Mouse (Mus musculus) layer of hippocampus, adult 9-10 months (tissue): ENCODE measurements around the gene Hist2h2ab.
"Not testable (repeated sequence)": the region's sequence is repeated elsewhere in the genome, so short reads cannot be mapped to it uniquely, and the experiment has no call there.

Source experiments
- DNase-seq: peaks from one replicate; pipeline ENCODE4 v3.0.0; 2022; ENCODE audit warnings: low spot score

The Hist2h2ab gene

DNA sequence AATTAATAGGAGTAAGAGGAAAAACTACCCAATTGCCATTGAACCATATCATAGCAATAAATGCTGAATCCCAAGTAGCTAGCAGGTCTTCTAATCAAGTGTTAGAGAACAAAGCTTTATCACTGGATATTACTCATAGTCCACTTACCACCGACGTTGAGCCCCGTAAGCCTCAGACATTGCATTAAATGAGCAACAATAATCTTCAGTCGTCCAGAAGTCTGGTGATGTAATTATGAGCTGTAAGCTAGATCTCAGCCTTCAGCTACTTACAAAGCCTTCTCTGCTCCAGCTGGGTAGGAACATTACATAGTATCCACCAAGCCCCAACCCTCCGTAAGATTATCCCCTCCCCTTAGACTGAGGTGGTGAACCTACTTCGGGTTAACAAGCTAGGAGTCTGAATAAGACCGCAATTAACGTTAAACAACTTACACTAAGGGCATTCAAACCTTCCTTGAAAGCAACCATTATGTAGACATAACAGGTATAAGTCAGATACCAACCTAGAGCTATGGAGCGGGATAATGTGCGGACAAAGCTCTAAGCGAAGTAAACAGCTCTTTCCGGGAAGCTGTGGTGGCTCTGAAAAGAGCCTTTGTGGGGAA lies 18.3 kb downstream of the Hist2h2ab start:
- DNase-seq, result no peak

DNA sequence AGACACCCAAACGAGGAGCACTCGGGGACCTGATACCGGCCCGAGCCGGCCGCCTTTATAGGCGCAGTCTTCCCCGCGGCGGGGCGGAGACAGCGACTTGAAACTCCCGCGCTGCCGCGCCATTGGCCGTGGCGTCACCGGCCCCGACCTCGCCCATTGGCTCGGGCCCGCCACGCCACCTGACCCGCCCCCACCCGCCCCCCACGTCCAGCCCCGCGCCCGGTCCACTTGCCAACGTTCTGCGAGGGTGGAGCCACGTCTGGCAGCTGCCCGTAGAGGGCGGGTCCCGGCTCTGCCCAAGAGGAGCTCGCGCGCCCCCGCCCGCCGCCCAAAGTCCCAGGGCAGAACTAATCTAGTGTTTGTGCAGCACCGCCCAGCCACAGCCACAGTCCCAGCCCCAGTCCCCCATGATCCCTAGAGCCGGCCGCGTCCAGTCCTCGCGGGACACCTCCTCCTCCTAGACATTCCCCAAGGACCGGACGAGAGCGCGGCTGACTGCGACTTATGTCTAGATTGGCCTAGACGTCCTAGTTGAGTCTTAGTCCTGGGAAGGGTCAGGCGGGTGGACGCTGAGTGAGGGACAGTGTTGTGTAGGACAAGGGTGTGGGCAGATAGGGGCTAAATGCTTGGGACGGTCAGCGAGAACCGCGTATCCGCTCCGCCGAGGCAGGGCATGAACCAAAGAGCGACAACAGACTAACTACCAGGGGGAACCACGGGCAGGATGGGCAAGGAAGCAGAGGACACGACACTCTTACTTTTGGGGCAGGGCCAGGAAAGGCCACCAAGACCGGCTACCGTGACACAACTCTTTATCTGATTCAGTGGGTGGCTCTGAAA lies 19.5 kb downstream of the Hist2h2ab start, which contains the start of gene Hist2h3c2:
Gene Hist2h3c2, minus strand, starts transcription at position 174 of the 840 bp plus-strand sequence.
- not testable (repeated sequence) for DNase-seq

DNA sequence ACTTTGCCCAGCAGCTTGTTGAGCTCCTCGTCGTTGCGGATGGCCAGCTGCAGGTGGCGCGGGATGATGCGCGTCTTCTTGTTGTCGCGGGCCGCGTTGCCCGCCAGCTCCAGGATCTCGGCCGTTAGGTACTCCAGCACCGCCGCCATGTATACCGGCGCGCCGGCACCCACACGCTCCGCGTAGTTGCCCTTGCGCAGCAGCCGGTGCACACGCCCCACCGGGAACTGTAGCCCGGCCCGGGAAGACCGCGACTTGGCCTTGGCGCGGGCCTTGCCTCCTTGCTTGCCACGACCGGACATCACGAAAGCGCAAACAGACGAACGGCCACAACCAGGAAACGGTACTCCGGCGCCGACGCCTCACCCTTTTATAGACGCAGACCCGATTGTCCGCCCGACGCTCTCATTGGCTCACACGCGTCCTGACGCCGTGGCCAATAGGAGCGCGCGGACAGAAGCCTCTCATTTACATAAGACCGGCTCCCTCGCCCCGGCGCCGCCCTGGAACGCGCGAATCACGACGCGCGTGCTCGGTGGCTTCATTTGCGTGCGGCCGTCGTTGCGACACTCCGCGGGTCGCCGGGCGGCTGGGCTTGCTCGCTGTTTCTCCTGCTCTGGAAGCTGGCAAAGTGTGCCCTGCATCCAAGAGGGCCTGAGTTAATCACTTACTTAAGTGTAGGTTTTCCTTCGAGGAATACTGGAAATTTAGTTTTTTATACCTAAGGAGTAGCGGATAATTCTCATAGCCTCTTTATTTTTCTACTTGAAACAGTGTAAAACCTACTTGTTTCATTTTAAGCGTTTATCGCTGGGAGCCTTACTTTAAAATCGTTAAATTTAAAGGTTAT lies 20.5 kb downstream of the Hist2h2ab start, which contains the start of gene Hist2h2aa2:
Gene Hist2h2aa2, minus strand, starts transcription at position 328 of the 850 bp plus-strand sequence.
- DNase-seq, result peak; percentile 93

DNA sequence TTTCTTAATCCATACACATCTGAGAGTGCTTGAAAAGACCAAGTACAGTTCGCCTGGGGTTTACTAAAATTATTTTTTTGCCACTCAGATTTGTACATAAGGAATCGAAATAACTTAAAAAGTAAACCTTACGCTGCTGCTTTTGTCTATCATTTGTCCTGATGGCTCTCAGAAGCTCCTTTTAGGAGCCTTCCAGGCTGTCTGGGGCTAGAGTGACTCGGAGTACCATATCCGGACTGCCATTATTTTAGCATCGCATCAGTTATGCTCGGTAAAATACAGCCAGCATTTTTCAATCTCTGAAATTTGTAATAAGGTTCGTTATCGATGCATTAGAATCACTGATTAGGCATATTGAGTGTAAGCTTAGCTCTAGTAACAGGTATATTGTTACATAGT lies 21.1 kb downstream of the Hist2h2ab start:
- no peak for DNase-seq

DNA sequence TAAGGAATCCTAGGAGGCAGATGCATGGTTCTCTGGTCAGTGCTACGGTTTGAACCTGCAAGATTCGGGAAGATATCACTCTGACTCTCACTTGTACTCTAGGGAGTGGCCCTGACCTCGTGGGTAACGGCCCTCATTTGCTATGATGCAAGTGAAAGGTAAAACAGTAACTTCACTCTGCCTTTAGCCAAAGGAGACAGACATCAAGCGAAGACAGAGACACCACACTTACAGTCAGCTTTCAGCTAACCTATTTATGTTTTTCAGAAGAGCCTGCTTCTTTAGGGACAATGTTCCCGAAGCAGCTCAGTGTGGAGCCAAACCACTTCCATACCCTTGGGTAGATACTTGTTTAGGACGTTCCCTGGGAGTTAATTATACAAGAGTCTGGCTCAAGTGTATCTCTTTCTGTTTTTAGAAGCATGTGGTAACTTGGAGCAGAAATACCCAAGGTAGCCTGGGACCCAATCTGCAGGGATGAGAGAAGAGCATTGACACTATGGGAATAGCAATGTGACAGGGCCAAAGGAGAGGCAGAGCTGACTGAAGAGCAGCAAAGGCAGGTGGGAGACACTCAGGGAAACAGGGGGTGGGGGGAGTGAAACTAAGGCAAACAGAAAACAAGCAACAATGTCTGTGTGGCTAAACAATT lies 24.4 kb downstream of the Hist2h2ab start:
- DNase-seq, result no peak

DNA sequence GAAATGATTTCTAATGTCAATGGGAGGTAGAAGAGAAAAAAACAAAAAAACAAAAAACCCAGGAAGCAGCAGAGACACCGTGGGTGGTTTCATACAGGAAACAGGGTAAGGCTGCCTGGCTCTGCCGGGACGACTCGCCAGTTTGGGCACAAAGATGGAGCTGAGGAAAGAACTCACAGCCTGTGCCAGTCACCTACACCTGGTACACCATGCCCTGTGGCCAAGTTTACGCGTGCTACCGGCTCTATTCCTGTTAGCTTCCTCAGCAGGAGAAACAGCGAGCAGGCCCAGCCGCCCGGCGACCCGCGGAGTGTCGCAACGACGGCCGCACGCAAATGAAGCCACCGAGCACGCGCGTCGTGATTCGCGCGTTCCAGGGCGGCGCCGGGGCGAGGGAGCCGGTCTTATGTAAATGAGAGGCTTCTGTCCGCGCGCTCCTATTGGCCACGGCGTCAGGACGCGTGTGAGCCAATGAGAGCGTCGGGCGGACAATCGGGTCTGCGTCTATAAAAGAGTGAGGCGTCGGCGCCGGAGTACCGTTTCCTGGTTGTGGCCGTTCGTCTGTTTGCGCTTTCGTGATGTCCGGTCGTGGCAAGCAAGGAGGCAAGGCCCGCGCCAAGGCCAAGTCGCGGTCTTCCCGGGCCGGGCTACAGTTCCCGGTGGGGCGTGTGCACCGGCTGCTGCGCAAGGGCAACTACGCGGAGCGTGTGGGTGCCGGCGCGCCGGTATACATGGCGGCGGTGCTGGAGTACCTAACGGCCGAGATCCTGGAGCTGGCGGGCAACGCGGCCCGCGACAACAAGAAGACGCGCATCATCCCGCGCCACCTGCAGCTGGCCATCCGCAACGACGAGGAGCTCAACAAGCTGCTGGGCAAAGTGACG lies 25.6 kb downstream of the Hist2h2ab start, which contains the start of gene Hist2h2aa1:
Gene Hist2h2aa1, plus strand, starts transcription at position 495 of the 884 bp plus-strand sequence.
- peak; percentile 73 for DNase-seq

DNA sequence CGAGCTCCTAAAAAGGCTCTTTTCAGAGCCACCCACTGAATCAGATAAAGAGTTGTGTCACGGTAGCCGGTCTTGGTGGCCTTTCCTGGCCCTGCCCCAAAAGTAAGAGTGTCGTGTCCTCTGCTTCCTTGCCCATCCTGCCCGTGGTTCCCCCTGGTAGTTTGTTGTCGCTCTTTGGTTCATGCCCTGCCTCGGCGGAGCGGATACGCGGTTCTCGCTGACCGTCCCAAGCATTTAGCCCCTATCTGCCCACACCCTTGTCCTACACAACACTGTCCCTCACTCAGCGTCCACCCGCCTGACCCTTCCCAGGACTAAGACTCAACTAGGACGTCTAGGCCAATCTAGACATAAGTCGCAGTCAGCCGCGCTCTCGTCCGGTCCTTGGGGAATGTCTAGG lies 26.4 kb downstream of the Hist2h2ab start:
- not testable (repeated sequence) for DNase-seq

DNA sequence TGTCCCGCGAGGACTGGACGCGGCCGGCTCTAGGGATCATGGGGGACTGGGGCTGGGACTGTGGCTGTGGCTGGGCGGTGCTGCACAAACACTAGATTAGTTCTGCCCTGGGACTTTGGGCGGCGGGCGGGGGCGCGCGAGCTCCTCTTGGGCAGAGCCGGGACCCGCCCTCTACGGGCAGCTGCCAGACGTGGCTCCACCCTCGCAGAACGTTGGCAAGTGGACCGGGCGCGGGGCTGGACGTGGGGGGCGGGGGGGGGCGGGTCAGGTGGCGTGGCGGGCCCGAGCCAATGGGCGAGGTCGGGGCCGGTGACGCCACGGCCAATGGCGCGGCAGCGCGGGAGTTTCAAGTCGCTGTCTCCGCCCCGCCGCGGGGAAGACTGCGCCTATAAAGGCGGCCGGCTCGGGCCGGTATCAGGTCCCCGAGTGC lies 26.8 kb downstream of the Hist2h2ab start, which contains the start of gene Hist2h3c1:
Gene Hist2h3c1, plus strand, starts transcription at position 259 of the 430 bp plus-strand sequence.
- DNase-seq, result not testable (repeated sequence)

DNA sequence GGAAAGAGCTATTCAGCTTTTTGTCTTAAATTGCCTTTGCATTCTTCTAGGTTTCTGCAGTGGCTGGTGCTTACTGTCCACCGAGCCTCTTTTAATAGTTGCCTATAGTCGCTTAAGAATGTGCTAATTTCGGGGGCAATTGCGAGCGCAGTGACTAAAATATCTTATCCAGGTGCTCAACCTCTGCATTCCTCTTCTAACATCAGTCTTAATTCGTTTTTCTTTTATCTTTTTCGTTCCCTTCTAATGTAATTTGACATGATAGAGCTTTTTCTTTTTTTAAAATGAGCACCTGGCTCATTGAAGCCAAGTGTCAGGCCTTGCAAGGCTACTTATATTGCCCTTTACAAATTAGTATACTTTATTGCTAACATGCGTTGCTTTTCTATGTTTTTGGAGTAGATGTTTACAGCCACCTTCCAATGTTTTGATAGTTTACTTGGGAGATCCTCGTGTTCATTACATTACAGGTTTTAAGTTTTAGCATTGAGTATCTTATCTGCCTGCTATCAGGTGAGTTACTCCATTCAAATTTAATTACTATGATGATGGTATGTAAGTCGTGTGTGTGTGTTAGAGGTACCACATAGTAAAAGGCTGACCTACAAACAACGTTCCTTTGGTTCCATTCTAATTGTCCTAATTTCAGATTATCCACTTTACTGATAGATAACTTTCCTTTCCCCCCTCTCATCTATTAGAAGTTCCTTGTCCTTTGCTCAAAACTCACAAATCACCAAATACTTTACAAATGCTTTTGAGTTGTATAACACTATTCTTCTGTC lies 27.9 kb downstream of the Hist2h2ab start:
- no peak for DNase-seq

DNA sequence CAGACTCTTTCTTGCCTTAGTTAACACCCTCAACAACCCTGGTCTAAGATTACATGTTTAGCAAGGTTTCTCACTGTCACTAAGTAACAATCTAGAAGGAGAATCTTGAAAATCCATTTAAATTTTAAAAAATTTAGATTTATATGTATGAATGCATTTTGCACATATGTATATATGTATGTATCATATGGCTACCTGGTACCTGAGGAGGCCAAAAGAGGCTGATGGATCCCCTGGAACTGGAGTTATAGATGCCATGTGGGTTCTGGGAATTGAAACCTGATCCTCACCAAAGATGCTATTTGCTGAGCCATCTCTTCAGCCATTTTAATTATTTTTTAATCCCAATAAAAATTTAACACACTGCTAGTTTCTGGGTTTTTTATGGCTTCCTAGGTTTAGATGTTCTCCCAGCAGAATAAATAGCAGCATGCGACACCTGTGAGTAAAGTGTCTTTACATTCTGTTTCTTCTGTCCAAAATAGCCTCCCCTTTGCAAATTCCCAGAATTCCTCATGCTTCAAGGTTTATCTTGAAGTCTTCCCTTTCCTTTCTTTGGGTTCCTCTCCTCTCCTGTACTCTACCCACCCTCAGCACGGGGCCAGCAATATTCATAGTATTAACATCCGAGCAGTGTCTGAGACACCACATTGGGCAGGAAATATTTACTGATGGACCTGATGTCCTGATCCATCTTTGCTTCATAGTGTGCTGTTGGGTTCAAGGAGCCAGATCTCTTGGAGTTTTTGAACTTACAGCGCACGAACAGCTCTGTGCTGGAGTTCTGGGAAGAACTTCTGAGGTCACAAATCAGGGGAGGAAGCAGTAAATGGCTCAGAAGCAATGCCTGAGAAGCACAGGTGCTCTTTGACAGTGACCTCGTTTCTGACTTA lies 28.7 kb downstream of the Hist2h2ab start:
- DNase-seq, result no peak

DNA sequence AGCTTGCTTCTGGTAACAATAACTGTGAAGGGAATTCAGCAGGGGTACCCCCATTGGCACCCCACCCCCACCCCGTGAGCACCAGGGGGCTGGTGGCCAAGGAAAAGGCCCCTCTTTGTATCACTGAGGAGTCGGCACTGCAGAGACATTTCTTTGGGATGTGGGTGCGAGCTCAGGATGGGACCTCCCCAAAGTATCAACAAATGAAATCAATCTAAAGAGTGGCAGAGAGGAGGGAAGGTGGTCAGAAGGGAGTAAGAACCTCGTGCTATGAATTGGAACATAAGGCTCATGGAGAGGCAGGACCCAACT lies 29.3 kb downstream of the Hist2h2ab start:
- no peak for DNase-seq

DNA sequence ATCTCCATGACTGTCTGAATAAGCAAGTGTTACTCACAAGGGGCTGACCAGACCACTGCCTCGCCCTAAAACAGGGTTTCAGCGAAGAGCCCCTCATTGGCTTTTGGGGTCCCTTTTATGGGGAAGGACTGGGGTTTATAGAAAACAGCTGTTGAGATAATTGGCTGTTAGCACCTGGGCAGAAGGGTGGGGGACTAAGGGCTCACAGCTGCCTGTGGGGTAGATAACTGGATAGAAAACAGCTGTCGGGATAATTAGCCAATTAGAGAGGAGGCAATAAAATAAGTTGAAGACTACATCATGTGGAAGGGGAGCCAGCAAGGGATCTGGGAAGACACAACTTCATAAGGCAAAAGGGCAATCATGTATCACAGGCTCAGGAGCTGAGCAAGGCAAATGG lies 31.2 kb downstream of the Hist2h2ab start:
- DNase-seq, result no peak

DNA sequence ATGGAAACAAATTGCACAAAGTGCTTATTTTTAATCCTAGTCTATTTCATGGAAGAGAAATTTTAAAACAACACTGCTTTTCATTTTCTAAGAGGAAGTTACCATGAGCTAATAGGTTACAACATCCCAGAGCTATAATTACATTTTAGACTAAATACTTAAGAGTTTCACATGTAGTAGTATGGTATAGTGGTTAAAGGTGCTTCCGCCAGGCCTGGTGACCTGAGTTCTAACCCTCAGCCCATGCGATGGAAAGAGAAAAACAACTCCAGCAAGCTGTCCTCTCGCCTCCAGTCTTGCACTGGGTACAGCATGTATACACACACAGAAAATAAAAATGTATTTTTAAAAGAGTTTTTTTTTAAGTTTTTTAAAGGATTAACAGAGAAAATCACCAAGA lies 32.1 kb downstream of the Hist2h2ab start:
- DNase-seq, result no peak

DNA sequence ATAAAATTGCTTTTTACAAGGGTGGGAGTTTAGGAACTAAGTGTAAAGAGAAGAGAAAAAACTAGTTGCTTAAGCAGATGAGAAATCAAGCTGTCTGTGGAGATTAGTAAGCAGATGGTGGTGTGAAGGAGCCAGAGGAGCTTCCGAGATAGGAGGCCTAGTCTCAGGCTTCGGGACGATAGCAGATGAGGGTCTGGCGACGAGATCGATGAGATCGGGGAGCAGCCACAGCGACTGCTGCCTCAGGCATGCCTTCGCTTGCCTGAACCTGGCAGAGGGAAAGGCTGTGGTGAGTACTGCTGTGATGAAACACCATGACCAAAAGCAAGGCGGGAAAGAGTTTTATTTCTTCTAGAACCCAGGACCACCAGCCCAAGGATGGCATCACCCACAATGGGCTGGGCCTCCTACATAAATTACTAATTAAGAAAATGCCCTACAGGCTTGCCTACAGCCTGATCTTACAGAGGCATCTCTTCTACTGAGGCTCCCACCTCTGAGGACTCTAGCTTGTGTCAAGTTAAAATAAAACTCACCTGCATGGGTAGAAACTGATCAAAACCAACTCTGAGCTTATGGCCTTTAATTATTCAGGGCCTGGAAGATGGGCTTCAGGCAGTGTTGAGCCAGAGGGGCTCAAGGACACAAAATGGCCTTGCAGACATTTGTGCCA lies 35.2 kb downstream of the Hist2h2ab start:
- DNase-seq, result no peak

DNA sequence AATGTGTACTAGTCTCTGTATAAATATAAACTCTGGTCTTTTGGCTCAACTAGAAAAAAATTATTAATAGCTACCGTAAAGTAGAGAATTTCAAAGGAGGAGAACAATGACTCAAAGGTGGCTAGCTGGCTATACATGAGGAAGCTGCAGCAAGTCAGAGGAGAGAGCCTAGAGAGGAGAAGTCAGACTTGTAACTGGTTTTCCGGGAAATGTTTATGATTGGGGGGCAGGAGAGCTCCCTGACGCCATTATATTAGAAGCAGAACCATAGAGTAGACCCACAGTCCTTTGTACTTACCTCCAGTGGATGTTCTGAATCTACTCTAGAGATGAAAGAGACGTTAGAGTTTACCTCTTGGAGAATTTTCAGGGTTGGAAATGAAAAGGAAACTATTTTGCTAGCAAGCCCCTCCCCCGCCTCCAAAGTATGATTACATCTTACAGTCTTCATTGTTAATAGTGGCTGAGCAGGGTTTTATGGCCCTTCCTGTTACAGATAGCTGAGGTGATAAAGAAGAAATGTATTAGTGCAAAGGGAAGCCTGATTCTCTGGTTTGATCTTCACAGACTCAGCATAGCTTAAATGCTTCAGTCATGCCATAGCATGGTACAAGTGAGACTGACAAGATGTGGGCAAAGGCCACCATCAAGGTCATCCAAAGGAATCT lies 36.4 kb downstream of the Hist2h2ab start:
- DNase-seq, result no peak

DNA sequence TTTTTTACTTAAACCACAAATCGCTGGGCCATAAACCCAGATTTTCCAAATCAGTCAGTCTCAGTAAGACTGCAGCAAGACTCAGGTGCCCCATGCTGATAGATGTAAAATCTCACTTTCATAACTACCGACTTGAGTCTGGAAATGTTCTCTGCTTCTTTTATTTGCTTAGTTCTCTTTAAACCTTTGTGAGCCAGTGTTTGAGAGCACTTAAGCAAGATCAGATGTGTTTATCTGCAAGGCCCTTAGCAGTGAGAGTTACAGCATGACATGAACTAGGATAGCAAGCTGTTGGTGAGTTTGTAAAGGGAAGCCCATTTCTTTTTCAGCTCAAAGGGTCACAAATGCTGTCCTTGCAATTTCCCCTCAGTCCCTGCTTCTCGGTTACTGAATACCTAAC lies 37.5 kb downstream of the Hist2h2ab start:
- no peak for DNase-seq

DNA sequence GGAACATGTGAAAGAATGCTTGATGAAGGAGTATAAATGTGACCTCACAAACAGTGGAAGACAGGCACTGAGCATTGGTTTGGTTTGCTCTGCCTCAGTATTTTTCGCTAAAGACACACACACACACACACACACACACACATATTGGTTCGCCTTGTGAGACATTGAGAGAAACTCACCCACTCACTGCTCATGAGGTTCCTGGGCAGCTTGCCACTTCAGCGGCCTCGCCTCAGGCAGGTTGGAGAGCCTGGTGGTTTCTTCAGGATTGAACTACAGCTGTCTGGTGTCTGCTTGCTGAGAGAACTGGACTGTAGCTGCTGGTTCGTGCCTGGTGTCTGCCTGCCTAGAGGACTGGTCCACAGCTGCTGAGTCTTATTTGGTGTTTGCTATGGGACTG lies 40.6 kb downstream of the Hist2h2ab start:
- DNase-seq, result no peak

DNA sequence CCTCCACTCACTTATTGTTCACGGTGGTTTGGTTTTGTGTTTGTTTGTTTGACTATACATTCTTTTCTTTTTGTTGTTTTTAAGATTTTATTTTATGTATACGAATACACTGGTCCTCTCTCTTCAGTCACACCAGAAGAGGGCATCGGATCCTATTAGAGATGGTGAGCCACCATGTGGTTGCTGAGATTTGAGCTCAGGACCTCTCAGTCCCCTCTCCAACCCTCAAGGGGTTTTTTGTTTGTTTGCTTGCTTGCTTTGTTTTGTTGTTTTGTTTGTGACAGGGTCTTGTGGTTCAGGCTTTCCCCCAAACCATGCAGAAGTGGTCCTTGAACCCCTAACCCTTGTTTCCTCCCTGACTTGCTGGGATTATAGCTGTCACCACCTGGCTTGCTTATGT lies 42.0 kb downstream of the Hist2h2ab start:
- no peak for DNase-seq
